Mouse (Mus musculus) erythroid progenitor cell, adult 5-6 weeks (primary cell): ENCODE results near the gene Prrg3. TPM values are rescaled to one million over a fixed set of nuclear protein-coding genes. Genes with fewer than 3 reads are reported as not detected.
"Not testable (repeated sequence)": the region's sequence is repeated elsewhere in the genome, so short reads cannot be mapped to it uniquely, and the experiment has no call there.

ENCODE experiments used
- ATAC-seq: replicated peaks from 2 replicates; pipeline ENCODE4 v1.8.0; 2016; ENCODE audit warnings: moderate number of reproducible peaks, mild to moderate bottlenecking, moderate TSS enrichment, inconsistent platforms; ENCODE audit not compliant: poor library complexity, low FRiP score, severe bottlenecking
- total RNA-seq, 2 experiments: library from RNA; stranded (forward) in 1 of 2; stranded (reverse) in 1 of 2; fragments of 150-400 nt in 1 of 2; fragments of 186-747, 209-891 nt in 1 of 2; gene quantifications; 2 replicates each; pipeline versions ENCODE4 v1.2.3 to v1.2.4; 2015 to 2017; ENCODE audit warnings: low replicate concordance in 2 of 2

The Prrg3 gene
- total RNA-seq (2015; ENCODE audit: low replicate concordance), result not detected in 2 replicates
- not detected in 2 replicates for total RNA-seq (2017; ENCODE audit: low replicate concordance)

DNA sequence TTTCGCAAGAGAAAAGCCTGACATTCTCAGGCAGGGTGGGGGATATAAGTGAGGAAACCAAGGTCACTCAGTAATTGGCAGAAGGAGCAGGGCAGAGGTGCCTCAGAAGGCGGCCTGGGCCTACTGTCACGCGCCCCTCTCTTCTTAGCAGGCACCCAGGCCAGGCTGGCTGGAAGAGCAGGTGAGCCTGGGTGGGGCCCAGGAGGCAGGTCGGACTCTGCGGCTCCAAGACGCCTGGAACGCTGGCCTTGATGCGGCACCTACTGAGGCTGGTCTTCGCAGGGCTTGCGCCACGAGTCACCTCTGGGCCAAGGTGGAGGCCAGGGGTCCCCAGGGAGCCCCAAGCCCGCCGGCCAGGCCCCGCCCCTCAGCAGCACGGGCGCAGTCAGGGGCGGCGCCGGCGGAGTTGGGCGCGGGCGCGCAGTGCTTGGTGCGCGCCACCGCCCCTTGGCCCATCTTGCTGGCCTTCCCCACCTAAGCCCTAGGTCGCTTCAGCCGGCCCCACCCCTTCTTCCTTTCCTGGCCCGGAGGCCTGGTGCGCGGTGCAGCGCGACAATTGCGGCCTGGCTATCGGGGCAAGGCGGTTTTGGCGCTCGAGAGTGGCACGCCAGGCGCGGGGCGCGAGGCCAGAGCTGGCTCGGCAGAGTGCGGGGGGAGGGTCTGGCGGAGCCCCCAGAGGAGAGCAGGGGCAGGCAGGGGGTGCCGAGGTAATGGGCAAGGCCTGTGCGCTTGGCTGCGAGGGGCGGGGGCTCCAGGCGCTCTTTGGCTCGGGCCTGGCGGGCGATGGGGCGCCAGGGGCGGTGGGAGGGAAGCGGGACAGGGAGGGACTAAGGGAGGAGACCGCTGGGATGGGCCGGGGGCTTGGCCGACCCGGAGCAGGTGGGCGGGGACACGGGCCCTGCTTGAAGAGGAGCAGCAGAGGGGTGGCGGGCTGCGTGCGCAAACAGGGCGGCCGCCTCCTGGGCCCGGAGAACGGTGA, at the start of gene Prrg3:
Gene Prrg3 (plus strand): TSS at position 552 of the 979 bp plus-strand sequence.
- ATAC-seq, result no peak

DNA sequence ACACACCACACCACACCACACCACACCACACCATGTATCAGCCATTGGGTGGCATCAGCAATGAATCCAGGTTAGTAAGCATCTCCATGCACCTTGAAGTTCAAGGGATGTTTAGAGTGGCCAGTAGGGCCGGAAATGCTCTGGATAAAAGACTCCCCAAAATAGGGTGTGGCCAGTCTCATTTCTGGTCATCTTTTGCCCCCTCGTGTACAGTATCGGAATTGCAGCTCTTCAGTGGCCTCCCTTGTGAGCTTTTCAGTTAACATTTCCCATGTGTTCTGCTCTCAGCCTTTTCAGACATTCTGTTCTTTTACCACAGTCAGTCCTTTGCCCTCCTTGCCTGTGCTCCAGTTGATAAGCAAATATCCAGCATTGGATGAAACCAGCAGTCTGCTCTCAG, 15.8 kb upstream of the Prrg3 start:
- ATAC-seq, result no peak

DNA sequence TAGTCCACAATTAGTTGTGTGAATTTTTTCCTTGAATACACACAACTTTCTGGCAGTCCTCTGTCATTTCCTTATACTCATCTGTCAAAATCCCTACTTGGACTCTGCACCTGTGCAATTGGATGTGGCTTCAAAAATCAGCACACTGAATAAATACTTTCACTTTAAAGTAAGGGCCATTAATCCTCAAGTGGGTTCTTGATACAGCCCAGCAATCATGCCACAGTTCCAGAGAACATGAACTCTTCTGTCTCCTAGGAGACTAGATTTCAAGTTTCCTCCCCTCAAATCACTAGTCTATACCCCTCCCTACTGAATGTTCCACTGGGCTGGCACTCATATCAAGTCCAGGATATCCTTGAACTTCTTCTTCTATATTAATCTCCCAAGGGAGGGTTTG, 4.1 kb upstream of the Prrg3 start:
- ATAC-seq, result no peak

DNA sequence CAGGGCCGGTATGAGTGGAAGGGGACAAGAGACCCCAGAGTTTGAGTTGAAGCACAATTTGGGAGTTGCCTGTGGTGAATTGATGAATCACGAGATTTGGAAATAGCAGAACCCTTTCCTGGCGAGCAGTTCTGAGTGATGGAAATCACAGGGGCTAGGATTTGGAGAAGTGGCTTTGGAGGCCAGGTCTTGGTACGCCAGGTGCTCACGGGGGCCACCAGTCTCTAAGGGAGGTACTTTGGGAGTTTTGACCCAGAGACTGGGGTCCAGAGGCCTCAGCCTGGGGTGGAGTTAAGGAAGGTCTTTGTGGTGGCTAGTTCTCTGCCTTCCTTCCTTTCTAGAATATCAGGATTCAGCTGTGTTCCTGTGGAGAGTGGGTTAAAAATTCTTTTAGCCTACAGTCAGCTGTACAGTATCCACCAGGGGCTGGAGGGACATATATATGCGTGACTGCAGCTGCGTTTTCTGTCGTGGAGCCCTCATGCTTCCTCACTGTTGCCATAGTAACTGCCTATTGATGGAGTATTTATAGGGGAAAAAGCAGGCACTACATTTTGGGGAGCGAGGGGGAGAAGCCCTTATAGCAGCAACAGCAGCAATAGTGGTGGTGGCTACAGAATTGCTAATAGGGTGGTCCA, 970 bp downstream of the Prrg3 start:
- no peak for ATAC-seq

DNA sequence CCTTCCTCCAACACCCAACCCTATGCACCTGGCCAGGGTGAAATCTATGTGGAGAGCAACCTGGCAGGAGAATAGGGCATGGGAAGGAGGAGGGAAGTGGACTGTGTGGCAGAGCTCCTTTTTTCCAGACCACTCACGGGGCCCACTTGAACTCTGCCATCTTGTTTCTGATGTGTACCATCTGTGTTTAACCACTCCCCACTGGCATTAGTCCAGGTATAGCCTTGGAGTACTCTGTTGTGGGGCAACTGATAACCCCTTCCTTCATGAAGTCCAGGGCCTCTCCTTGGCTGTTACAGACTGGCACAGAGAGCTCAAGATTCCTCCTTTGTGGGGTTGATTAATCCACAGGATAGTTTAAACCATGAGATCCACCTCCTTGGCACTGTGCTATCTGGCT, 5.8 kb downstream of the Prrg3 start:
- no peak for ATAC-seq

DNA sequence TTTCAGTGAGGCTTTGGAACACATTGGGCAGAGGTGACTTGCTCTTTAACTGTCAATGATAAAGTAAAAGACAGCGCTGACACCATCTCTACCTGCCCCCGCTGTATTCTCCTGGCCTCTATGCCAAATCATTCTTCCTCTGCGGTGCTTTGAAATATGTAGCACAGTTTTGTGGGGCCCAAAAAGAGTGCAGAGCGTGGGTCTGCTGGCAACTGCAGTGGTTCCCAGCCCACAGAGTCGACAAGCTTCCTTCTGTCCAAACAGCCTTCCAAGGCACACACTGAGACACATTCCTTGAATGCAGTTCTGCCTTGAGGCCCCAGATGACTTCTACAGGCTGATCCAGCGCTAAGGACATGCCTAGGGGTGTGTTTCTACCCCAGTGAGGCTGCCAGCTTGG, 6.4 kb downstream of the Prrg3 start:
- no peak for ATAC-seq

DNA sequence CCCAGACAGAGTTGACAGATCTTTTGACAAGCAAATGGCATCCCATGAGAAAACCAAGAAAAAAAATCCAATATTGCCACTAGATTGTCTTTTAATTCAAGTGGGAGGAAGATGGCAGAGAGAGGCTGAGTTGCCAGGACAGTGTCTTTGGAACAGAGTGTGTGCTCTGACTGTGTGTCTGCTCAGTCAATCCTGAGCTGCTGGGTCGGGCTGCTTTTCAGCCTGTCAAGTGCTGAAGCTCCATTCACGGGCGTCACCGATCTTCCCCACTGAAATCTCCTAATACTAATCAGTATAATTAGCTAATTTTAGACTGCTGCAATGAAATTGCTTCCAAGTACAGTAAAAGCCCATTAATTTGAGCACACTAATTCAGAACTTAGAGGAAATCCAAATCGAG, 8.9 kb downstream of the Prrg3 start:
- ATAC-seq, result no peak

DNA sequence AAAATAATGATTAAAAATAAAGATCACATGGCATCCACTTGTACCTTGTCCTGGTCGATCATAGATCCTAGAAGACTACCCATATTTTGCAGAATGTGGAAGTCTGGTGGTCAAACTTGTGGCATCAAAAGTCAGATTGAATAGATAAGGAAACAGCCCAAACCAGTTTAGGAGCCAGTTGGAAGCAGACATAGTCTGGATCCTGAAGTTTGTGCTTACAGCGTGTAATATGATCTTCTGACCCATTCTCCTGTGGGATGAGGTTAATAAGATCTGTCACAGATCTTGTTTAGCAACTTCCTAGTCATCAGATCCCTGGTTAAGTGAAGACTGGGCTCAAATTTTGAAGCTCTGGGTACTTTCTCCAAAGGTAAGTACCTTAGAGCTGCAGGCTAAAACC, 10.3 kb downstream of the Prrg3 start, which contains the start of gene Fate1:
Gene Fate1 (plus strand): TSS at position 301 of the 400 bp plus-strand sequence.
- no peak for ATAC-seq

DNA sequence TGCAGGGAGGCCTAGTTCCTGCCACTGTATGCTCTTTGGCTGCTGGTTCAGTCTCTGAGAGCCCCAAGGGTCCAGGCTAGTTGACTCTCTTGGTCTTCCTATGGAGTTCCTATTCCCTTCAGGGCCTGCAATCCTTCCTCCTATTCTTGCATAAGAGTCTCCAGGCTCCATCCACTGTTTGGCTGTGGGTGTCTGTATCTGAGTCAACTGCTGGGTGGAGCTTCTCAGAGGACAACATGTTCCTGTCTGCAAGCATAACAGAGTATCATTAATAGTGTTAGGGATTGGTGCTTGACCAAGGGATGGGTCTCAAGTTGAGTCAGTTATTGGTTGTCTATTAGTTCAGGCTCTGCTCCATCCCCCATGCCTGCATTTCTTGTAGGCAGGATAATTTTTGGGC, 15.3 kb downstream of the Prrg3 start:
- not testable (repeated sequence) for ATAC-seq

DNA sequence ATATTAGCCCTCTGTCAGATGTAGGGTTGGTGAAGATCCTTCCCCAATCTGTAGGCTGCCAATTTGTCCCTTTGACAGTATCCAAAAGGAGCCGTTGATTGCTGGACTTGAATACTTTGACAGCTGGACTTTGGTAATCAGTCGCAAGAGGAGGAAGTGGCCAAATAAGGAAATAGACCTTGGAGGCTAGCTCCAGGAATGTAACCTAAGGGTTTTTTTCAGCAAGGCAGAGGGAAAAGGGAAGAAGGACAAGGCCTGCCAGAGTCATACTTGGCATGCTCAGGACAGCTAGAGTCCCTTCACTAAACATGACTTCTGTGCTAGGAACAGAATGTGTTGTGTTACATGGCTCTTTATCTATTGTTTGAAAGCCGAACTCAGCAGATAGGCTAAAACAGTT, 18.0 kb downstream of the Prrg3 start:
- ATAC-seq, result no peak

DNA sequence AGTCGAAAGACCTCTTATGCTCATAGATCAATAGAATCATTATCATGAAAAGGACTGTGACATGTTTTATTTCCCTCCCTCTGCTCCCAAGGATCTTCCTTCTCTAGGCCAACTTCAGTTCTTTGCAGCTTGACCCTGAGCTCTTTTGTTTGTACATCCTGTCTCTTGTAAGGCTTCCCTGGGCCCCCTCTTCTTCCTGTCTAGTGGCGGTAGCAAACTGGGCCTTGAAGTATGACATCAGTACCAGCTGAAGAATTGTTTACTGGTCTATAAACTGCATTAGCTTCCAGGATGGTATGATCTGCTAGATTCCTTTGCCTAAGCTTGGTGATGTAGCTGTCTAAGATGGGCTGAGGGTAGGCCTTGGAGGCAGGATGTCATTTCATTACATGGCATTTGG, 18.9 kb downstream of the Prrg3 start:
- ATAC-seq, result no peak

DNA sequence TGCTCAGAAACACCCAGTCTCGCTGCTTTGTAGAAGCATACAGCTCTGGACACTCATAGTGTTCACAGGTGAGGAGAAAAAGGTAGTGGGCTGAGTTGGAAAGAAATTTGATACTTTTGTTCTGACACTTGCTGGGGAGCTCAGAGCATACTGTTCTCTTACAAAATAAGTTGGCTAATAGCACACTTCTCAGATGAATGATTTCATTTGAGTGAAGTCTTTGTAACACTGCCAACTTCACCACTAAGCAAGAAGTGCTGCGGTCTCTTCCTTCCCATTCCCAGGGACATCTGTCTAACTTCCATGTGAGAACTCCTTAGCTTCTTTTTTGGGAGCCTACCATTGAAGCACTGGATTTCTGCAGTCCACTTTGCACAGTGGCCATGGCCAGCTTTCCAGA, 20.8 kb downstream of the Prrg3 start:
- no peak for ATAC-seq

DNA sequence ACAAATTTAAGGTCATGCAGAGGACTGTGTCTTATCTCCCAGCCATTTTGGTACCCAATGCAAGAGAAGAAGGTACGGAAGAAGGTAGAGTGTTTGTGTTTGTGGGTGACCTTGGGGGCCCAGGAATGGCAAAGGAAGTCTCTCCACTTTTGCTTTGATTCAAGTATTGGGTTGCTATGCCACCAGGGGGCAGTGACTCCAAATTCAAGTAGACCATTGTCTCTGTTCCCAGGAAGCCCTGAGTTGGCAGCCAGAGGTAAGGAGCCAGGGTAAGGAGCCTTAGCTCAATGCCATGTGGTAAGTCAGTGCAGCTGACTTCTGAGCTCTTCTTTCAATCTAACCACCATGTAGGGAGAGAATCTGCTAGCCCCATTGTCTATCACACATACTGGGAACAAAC, 21.4 kb downstream of the Prrg3 start:
- ATAC-seq, result no peak

DNA sequence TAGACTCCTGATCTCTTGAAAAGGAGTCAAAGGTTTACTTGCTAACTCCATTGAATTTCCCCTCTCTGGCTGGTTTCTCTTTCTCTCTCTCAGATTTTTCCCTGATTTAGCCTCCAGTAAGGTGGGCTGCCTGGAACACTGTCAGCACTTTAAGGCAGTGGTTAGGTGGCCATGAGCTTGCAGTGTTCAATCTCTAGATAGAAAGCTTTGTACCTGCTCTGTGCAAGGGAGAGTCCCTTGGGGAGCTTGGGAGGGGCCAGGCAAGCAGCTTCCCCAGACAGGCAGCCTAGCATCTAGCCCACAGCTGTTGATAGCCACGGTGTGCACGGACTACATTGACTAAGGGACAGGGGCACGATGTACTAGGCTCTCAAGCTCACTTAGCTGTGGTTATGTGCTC, 29.1 kb downstream of the Prrg3 start, which contains the start of gene Cnga2:
Gene Cnga2 (plus strand): TSS at position 301 of the 400 bp plus-strand sequence.
- no peak for ATAC-seq

DNA sequence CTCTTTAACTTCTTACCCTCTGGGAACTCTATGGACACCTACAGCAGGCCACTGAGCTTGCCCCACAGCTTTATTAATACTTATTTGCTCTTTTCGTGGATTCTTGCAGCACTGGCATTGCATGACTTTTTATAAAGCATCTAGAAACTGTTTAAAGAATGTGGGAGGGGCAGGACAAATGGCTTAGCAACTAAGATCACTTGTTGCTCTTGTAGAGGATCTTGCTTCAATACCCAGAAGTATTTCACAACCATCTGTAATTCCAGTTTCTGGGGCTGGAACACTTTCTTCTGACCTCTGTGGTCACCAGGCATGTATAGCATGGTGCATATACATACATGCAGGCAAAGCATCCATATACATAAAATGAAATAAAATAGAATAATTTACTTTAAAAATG, 33.5 kb downstream of the Prrg3 start:
- ATAC-seq, result no peak

DNA sequence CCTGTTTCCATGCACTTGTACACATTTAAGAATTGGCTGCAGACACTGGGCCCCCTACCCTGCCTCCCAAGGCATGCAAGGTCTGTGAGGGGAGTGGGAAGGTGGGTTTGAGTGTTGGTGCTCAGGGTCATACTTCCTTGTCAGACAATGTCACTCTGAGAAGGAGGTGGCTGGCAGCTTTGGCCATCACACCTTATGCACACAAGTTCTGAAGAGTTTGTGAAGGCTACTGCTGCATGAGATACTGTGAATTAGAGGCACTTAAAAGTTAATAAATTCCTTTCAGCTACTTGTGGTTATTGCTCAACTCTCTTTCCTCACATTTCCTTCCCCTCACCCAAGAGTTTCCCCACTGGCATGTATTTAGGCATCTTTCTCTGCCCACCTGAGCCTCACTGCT, 47.5 kb downstream of the Prrg3 start:
- no peak for ATAC-seq

DNA sequence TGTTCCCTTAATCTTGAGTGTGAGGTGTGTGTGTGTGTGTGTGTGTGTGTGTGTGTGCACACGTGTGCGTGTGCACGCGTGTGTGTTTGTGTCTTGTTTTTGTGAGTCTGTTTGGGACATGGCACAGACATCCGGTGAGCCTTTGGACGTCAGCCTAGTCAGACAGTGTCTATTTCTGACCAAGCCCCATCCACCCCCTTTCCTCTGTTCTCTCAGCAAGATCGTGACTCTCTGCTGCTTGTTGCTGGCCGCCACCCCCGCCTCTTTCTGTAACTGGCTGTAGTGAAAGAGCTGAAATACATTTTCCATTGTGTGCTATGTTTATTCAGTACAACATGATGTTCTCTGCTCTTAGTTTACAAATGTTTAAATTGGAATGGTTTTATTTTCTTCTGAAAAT, 49.8 kb downstream of the Prrg3 start:
- no peak for ATAC-seq

DNA sequence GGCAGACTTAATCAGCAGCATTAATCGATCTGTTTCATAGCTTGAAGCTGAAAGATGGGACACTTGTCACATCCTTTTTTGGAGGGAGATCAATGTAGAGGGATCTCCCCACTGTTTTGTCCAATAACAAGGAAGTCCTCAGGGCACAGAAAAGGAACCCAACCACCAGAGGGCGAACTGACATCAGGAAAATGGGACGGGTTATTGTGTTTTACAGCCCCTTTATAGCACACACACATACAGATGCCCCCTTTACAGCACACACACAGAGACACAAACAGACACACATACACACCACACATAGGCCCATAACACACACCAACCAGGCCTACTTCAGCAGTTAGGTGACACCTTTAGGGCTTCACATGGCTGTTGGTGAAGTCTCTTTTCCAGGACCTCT, 50.4 kb downstream of the Prrg3 start:
- no peak for ATAC-seq

DNA sequence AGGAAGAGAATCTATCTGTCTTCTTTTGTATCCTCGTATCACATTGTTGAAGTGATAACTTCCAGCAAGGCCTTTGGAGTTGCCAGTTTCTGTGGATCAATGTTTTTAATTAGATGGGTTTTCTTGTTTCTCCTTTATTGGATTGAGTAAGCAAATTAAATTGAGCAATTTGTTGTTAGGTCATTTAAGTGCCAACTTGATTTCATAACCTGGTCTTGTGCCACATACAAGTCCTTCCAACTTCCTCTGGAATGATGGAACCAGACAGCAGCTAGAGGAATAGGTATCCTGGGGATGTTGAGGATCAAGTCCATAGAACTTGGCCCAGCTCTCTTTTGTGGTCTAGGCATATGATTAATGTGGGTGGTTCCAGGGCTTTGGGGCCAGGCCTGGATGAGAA, 59.8 kb downstream of the Prrg3 start:
- no peak for ATAC-seq
